Mouse (Mus musculus): ENCODE data around the gene Nol6.

DNA sequence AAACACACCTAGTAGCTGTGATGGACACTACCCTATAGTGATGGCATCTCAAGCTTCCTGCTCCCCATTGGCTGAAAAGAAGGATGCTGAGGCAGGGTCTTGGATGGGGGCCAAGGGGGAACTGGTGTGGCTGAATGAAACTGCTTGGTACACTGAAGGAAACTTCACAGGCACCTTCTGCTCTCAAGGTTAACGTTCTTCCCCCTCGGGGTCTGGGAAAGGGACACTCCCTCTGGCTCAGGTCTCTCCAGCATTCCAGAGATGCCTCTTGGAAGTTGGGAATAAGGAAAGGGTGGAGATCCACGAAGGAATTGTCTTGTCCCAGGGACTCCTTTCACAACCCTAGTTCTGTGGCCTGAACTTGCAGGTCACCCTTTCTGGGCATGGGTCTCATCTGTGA is 32.9 kb downstream of the Nol6 start:
- no peak for TF ChIP-seq CTCF (IDR thresholded peaks at IDR 0.05; ENCODE audit: borderline replicate concordance, control insufficient read depth, extremely low read depth, insufficient read depth, low read length, poor library complexity)
- no peak for TF ChIP-seq POLR2A (IDR thresholded peaks at IDR 0.05; ENCODE audit: control insufficient read depth, extremely low read depth, insufficient read depth, low read length, poor library complexity)
